Mouse (Mus musculus) embryonic fibroblast, embryonic 13.5 days (primary cell): ENCODE results near the gene Usp47. TPM values are rescaled to one million over a fixed set of nuclear protein-coding genes. Genes with fewer than 3 reads are reported as not detected.
A peak's percentile ranks its signal among the peaks of the same experiment; 100 is the strongest.
"Not testable (repeated sequence)": the region's sequence is repeated elsewhere in the genome, so short reads cannot be mapped to it uniquely, and the experiment has no call there.

Experiments
- H3K27ac ChIP-seq: 2 replicates; pipeline ENCODE4 v1.5.1; 2012; ENCODE audit warnings: low read length, control low read depth, inconsistent platforms; ENCODE audit not compliant: insufficient read depth
- H3K4me1 ChIP-seq: 2 replicates; pipeline ENCODE4 v1.6.1; 2011; ENCODE audit warnings: low read length; ENCODE audit not compliant: control insufficient read depth, insufficient read depth
- H3K4me3 ChIP-seq: 2 replicates; pipeline ENCODE4 v1.5.1; 2011; ENCODE audit warnings: mild to moderate bottlenecking, control low read depth, low read length; ENCODE audit not compliant: insufficient read depth
- CTCF ChIP-seq: IDR thresholded peaks from 2 replicates; pipeline ENCODE4 v1.5.1; 2011; ENCODE audit warnings: mild to moderate bottlenecking, control low read depth, low read length, moderate library complexity, borderline replicate concordance; ENCODE audit not compliant: insufficient read depth
- POLR2A ChIP-seq: IDR thresholded peaks from 2 replicates; pipeline ENCODE4 v1.6.1; 2011; ENCODE audit warnings: low read depth, mild to moderate bottlenecking, control low read depth, low read length, moderate library complexity
- polyA plus RNA-seq: library from polyadenylated mRNA; stranded (reverse); fragments of >200 nt; gene quantifications from 2 replicates; pipeline ENCODE4 v1.2.4, GENCODE M21; 2011; ENCODE audit warnings: low read depth; ENCODE audit not compliant: missing spikeins, insufficient read length

Usp47 gene
- polyA plus RNA-seq, 1 experiment: 123 TPM

- Histone ChIP-seq H3K4me1 (no peaks in the 10 kb centered on the region), H3K27ac (no peak overlapping the region), H3K4me3 (no peak overlapping the region)
- no peak for TF ChIP-seq CTCF
- no peak for TF ChIP-seq POLR2A
Measured at GRCm38 (mm10) chr7:112074868-112075267, 51.6 kb downstream of the Usp47 start.

- Histone ChIP-seq H3K4me1 (0 out of 2 replicates have a peak, but pooled peaks cover 2% of the 10 kb centered on the region), H3K27ac (no peak overlapping the region), H3K4me3 (no peak overlapping the region)
- TF ChIP-seq CTCF: no peak
- TF ChIP-seq POLR2A: no peak
Measured at GRCm38 (mm10) chr7:112082636-112083035, 59.3 kb downstream of the Usp47 start.

GRCm38 (mm10) chr7:112084222-112084621, 60.9 kb downstream of the Usp47 start:
- 0 out of 2 replicates have a peak, but pooled peaks cover 2% of the 10 kb centered on the region for H3K4me1 ChIP-seq
- no peak for TF ChIP-seq CTCF
- TF ChIP-seq POLR2A: no peak
- H3K27ac ChIP-seq: no peak overlapping the region
- H3K4me3 ChIP-seq: no peak overlapping the region

- TF ChIP-seq POLR2A: no peak
- peak; percentile 62 for TF ChIP-seq CTCF
- 0 out of 2 replicates have a peak, but pooled peaks cover 2% of the 10 kb centered on the region for H3K4me1 ChIP-seq
- no peak overlapping the region for H3K4me3 ChIP-seq
- no peak overlapping the region for H3K27ac ChIP-seq
Measured at GRCm38 (mm10) chr7:112085062-112085461, 61.8 kb downstream of the Usp47 start.

- no peak overlapping the region for H3K4me3 ChIP-seq
- 0 out of 2 replicates have a peak, but pooled peaks cover 2% of the 10 kb centered on the region for H3K4me1 ChIP-seq
- no peak for TF ChIP-seq POLR2A
- no peak for TF ChIP-seq CTCF
- H3K27ac ChIP-seq: no peak overlapping the region
Measured at GRCm38 (mm10) chr7:112086186-112086585, 62.9 kb downstream of the Usp47 start.

GRCm38 (mm10) chr7:112094923-112095322, 71.6 kb downstream of the Usp47 start:
- H3K4me1 ChIP-seq, H3K27ac ChIP-seq, H3K4me3 ChIP-seq: not testable (repeated sequence)

GRCm38 (mm10) chr7:112100887-112101286, 77.6 kb downstream of the Usp47 start:
- H3K27ac ChIP-seq: no peak overlapping the region
- no peak overlapping the region for H3K4me3 ChIP-seq
- TF ChIP-seq POLR2A: no peak
- no peak for TF ChIP-seq CTCF
- H3K4me1 ChIP-seq: no peaks in the 10 kb centered on the region

- Histone ChIP-seq H3K4me1 (no peaks in the 10 kb centered on the region), H3K27ac (no peak overlapping the region), H3K4me3 (no peak overlapping the region)
- no peak for TF ChIP-seq CTCF
- no peak for TF ChIP-seq POLR2A
Measured at GRCm38 (mm10) chr7:112102933-112103332, 79.6 kb downstream of the Usp47 start.

GRCm38 (mm10) chr7:112103816-112104215, 80.5 kb downstream of the Usp47 start:
- no peaks in the 10 kb centered on the region for H3K4me1 ChIP-seq
- H3K4me3 ChIP-seq: no peak overlapping the region
- TF ChIP-seq POLR2A: no peak
- TF ChIP-seq CTCF: no peak
- H3K27ac ChIP-seq: no peak overlapping the region

GRCm38 (mm10) chr7:112108757-112109156, 85.5 kb downstream of the Usp47 start:
- TF ChIP-seq CTCF: no peak
- TF ChIP-seq POLR2A: no peak
- no peaks in the 10 kb centered on the region for H3K4me1 ChIP-seq
- H3K4me3 ChIP-seq: no peak overlapping the region
- no peak overlapping the region for H3K27ac ChIP-seq
